24 mouse cellular contexts compared by ENCODE assay signal in the genomic region with DNA sequence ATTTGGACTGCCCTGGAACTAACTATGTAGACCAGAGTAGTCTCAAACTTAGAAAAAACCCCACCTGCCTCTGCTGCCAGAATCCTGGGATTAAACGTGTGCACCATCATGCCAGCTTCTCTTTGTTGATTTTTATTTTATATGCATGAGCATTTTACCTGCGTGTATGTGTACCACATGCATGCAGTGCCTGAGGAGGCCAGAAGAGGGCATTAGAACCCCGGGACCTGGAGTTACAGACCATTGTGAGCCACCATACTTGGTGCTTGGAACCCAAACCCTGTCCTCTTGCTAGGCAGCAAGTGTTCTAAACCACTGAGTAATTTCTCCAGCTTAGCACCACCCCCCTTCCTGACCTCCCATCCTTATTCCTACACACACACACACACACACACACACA. TPM values are rescaled to one million over a fixed set of nuclear protein-coding genes. Genes with fewer than 3 reads are reported as not detected.
DNase-seq lines count a peak whose midpoint lies in the region; ATAC-seq and TF ChIP-seq lines count a peak whose summit lies in the region.
"Had no signal": no experiment of that assay in that cellular context is flagged by ENCODE, and none has a peak within 500 bp of the region (broad histone marks: within the 10 kb centered on the region; RNA-seq: fewer than 3 reads in every experiment).

No protein-coding gene starts in this region.

- TF ChIP-seq EP300 in lung, postnatal 0 days (IDR thresholded peaks at IDR 0.05): no peak
- no peak for TF ChIP-seq EP300 in ES-Bruce4 (IDR thresholded peaks at IDR 0.05; ENCODE audit: insufficient read depth, low read depth, low read length)

- 0 out of 2 replicates have a peak, but pooled peaks cover 4% of the 10 kb centered on the region for H3K9me3 ChIP-seq in kidney, embryonic 15.5 days (replicated peaks)
- H3K9me3 ChIP-seq in lung, postnatal 0 days (ENCODE audit: low read length): no peaks in the 10 kb centered on the region
- no peaks in the 10 kb centered on the region for H3K9me3 ChIP-seq in ES-Bruce4 (replicated peaks; ENCODE audit: control insufficient read depth, insufficient read depth, low read length, poor library complexity, severe bottlenecking)
- H3K9me3 ChIP-seq: heart, embryonic 13.5 days; liver, embryonic 15.5 days; neural tube, embryonic 15.5 days had no signal

- H3K27ac ChIP-seq in kidney, embryonic 15.5 days: 0 out of 2 replicates have a peak overlapping the region, but pooled peaks have one; percentile 82
- H3K27ac ChIP-seq in lung, postnatal 0 days (ENCODE audit: low read length): no peak overlapping the region
- H3K27ac ChIP-seq in ES-Bruce4 (ENCODE audit: insufficient read depth, low read length): peak overlapping the region; percentile 81
- H3K27ac ChIP-seq: hindbrain, embryonic 14.5 days; liver, embryonic 15.5 days; neural tube, embryonic 15.5 days had no signal

- H3K27me3 ChIP-seq in kidney, embryonic 15.5 days: no peaks in the 10 kb centered on the region
- H3K27me3 ChIP-seq in lung, postnatal 0 days (replicated peaks; ENCODE audit: insufficient read depth, low read length): no peaks in the 10 kb centered on the region
- no peaks in the 10 kb centered on the region for H3K27me3 ChIP-seq in ES-Bruce4 (ENCODE audit: control insufficient read depth, insufficient read depth, low read length, poor library complexity, severe bottlenecking)
- H3K27me3 ChIP-seq: heart, embryonic 13.5 days; limb, embryonic 12.5 days; liver, embryonic 15.5 days; neural tube, embryonic 15.5 days had no signal

- H3K9ac ChIP-seq in kidney, embryonic 15.5 days: no peak overlapping the region
- H3K9ac ChIP-seq in lung, postnatal 0 days (replicated peaks; ENCODE audit: low read depth): no peak overlapping the region
- no peak overlapping the region for H3K9ac ChIP-seq in ES-Bruce4 (ENCODE audit: low read depth, poor library complexity, severe bottlenecking)
- H3K9ac ChIP-seq: heart, embryonic 13.5 days; hindbrain, embryonic 14.5 days; limb, embryonic 12.5 days; liver, embryonic 15.5 days; neural tube, embryonic 15.5 days had no signal

- H3K4me1 ChIP-seq in kidney, embryonic 15.5 days: peaks cover 24% of the 10 kb centered on the region
- H3K4me1 ChIP-seq in lung, postnatal 0 days (ENCODE audit: insufficient read depth, low read depth, low read length): peaks cover 9% of the 10 kb centered on the region
- peaks cover 21% of the 10 kb centered on the region for H3K4me1 ChIP-seq in ES-Bruce4 (ENCODE audit: control insufficient read depth, insufficient read depth, low read length)

- no peak overlapping the region for H3K4me3 ChIP-seq in kidney, embryonic 15.5 days (replicated peaks)
- H3K4me3 ChIP-seq in lung, postnatal 0 days (ENCODE audit: low read depth, low read length): no peak overlapping the region
- H3K4me3 ChIP-seq in ES-Bruce4 (ENCODE audit: low read depth, low read length): no peak overlapping the region
- H3K4me3 ChIP-seq: heart, embryonic 13.5 days; limb, embryonic 12.5 days; liver, embryonic 15.5 days; neural tube, embryonic 15.5 days had no signal

- 94% methylated on average over 3 of the region's 3 CpGs for WGBS in kidney, embryonic 15.5 days
- WGBS in lung, postnatal 0 days: 90% methylated on average over 3 of the region's 3 CpGs

- H3K4me2 ChIP-seq in kidney, embryonic 15.5 days: no peak overlapping the region
- no peak overlapping the region for H3K4me2 ChIP-seq in lung, postnatal 0 days (replicated peaks; ENCODE audit: low read depth, low read length)
- H3K4me2 ChIP-seq: heart, embryonic 13.5 days; hindbrain, embryonic 14.5 days; limb, embryonic 12.5 days; liver, embryonic 15.5 days; neural tube, embryonic 15.5 days had no signal

- TF ChIP-seq CTCF in lung, postnatal 0 days (IDR thresholded peaks at IDR 0.05): peak; percentile 22
- peak; percentile 24 for TF ChIP-seq CTCF in ES-Bruce4 (IDR thresholded peaks at IDR 0.05; ENCODE audit: low read depth, low read length)

- no peak for TF ChIP-seq POLR2A in ES-Bruce4 (IDR thresholded peaks at IDR 0.05; ENCODE audit: insufficient read depth, low read length)

- no peak for DNase-seq in kidney, adult 18-20 months
- no peak for DNase-seq in lung, postnatal 0 days (ENCODE audit: low spot score)
- DNase-seq in lung, postnatal 4 days: no peak
- peak; percentile 85 for DNase-seq in R1 (ENCODE audit: low read depth, low spot score)
- DNase-seq in frontal cortex, postnatal 36 days (ENCODE audit: low spot score in 2 of 2): no peak
- DNase-seq: adrenal gland, postnatal 25 days; cerebellum, adult 11 months; embryo, embryonic 11 days; kidney, postnatal 36 days; lung, postnatal 14 days; right cerebral cortex, postnatal 14 days; spleen, adult 18-20 months; thymus, postnatal 14 days had no signal

- no peaks in the 10 kb centered on the region for H3K36me3 ChIP-seq in kidney, embryonic 15.5 days
- H3K36me3 ChIP-seq in lung, postnatal 0 days (ENCODE audit: insufficient read depth, low read length): no peaks in the 10 kb centered on the region
- no peaks in the 10 kb centered on the region for H3K36me3 ChIP-seq in ES-Bruce4 (ENCODE audit: control insufficient read depth, insufficient read depth, low read length, poor library complexity, severe bottlenecking)
- H3K36me3 ChIP-seq: heart, embryonic 13.5 days; limb, embryonic 12.5 days; liver, embryonic 15.5 days; neural tube, embryonic 15.5 days had no signal

- no peak for ATAC-seq in kidney, embryonic 15.5 days (replicated peaks; ENCODE audit: low FRiP score)
- ATAC-seq in lung, postnatal 0 days: no peak
- ATAC-seq: activated CD4-positive, CD25-positive, alpha-beta regulatory T cell, adult 4 months; forebrain, embryonic 16.5 days; intestine, embryonic 16.5 days; midbrain, embryonic 16.5 days had no signal

RNA-seq across cellular contexts. Expression of gene Irf2bpl, which starts 13.6 kb away (rescaled TPM):
- polyA plus RNA-seq in kidney, embryonic 15.5 days (2015; fragmentation: Nextera tagmentation; extraction: Ambion mirVana): 40.7 and 43.9 TPM in 2 replicates
- 39.5 and 49.1 TPM in 2 replicates for polyA plus RNA-seq in lung, postnatal 0 days (2015; fragmentation: Nextera tagmentation; extraction: Ambion mirVana)
- 37.9 and 40.3 TPM in 2 replicates for polyA plus RNA-seq in ES-Bruce4 (2011; ENCODE audit: insufficient read depth, insufficient read length, low read depth, missing spikeins)
